Mouse (Mus musculus) CH12.LX (cell line): ENCODE results near the gene Mum1. TPM values are rescaled to one million over a fixed set of nuclear protein-coding genes. Genes with fewer than 3 reads are reported as not detected.
A peak's percentile ranks its signal among the peaks of the same experiment; 100 is the strongest.

ENCODE experiments used
- DNase-seq: peaks from one replicate; pipeline ENCODE4 v3.0.0-alpha.2; 2013; ENCODE audit errors: extremely low read depth
- H3K27ac ChIP-seq: 2 replicates; pipeline ENCODE4 v1.5.1; 2012; ENCODE audit warnings: low read depth, mild to moderate bottlenecking, control low read depth, moderate library complexity; ENCODE audit not compliant: insufficient read depth
- H3K27me3 ChIP-seq: replicated peaks from 2 replicates; pipeline ENCODE3; 2012; ENCODE audit warnings: inconsistent platforms
- H3K36me3 ChIP-seq, 2 experiments: replicated peaks in 1 of 2; 2 replicates each; pipeline versions ENCODE3 to v1.6.1; 2012; ENCODE audit warnings: inconsistent platforms in 1 of 2, low read length in 1 of 2, mild to moderate bottlenecking in 1 of 2, mixed read lengths in 1 of 2, moderate library complexity in 1 of 2; ENCODE audit not compliant: control insufficient read depth in 1 of 2, insufficient read depth in 1 of 2
- H3K4me1 ChIP-seq, 2 experiments: 2 replicates each; pipeline ENCODE4 v1.6.1; 2012; ENCODE audit warnings: inconsistent platforms in 1 of 2, moderate library complexity in 1 of 2; ENCODE audit not compliant: insufficient read depth in 2 of 2, control insufficient read depth in 1 of 2
- H3K4me2 ChIP-seq: 2 replicates; pipeline ENCODE4 v1.6.1; 2012; ENCODE audit warnings: low read depth, mild to moderate bottlenecking, control low read depth; ENCODE audit not compliant: poor library complexity, insufficient read depth, severe bottlenecking
- H3K4me3 ChIP-seq, 3 experiments: fragments of 150-350 bp in 1 of 3; sonication (generic) in 1 of 3; replicated peaks in 1 of 3; 2 replicates each; pipeline versions ENCODE3 to v1.5.1; 2011 to 2012; ENCODE audit warnings: low read depth in 2 of 3, low read length in 2 of 3, mild to moderate bottlenecking in 2 of 3, moderate library complexity in 2 of 3, control low read depth in 1 of 3, improper control_type of control experiment in 1 of 3, inconsistent platforms in 1 of 3, mixed read lengths in 1 of 3; ENCODE audit not compliant: poor library complexity in 1 of 3
- H3K79me2 ChIP-seq: replicated peaks from 2 replicates; pipeline ENCODE4 v1.6.1; 2012; ENCODE audit warnings: mild to moderate bottlenecking, moderate library complexity; ENCODE audit not compliant: control insufficient read depth, poor library complexity, insufficient read depth, severe bottlenecking; ENCODE audit errors: extremely low read depth
- H3K9ac ChIP-seq: 2 replicates; pipeline ENCODE4 v1.6.1; 2012; ENCODE audit warnings: low read depth, mild to moderate bottlenecking, control low read depth, moderate library complexity; ENCODE audit not compliant: insufficient read depth
- H3K9me3 ChIP-seq: replicated peaks from 2 replicates; pipeline ENCODE3; 2012; ENCODE audit warnings: low read length, inconsistent platforms, mixed read lengths
- BHLHE40 ChIP-seq: IDR thresholded peaks from 2 replicates; pipeline ENCODE4 v1.6.1; 2011; ENCODE audit warnings: mild to moderate bottlenecking, low read depth, low read length, improper control_type of control experiment
- CHD2 ChIP-seq: IDR thresholded peaks from 2 replicates; pipeline ENCODE4 v1.6.1; 2011; ENCODE audit warnings: low read length, improper control_type of control experiment
- ELF1 ChIP-seq: IDR thresholded peaks from 2 replicates; pipeline ENCODE4 v1.6.1; 2014; ENCODE audit warnings: low read depth, mild to moderate bottlenecking, inconsistent platforms, low read length, improper control_type of control experiment
- GABPA ChIP-seq: IDR thresholded peaks from 2 replicates; pipeline ENCODE4 v1.6.1; 2012; ENCODE audit warnings: low read depth, low read length, improper control_type of control experiment, inconsistent platforms; ENCODE audit not compliant: insufficient replicate concordance
- HCFC1 ChIP-seq: IDR thresholded peaks from 2 replicates; pipeline ENCODE4 v1.6.1; 2012; ENCODE audit warnings: low read depth, mild to moderate bottlenecking, inconsistent platforms, low read length, improper control_type of control experiment
- IRF4 ChIP-seq: IDR thresholded peaks from 2 replicates; pipeline ENCODE4 v1.6.1; 2014; ENCODE audit warnings: low read depth, mild to moderate bottlenecking, inconsistent platforms, low read length, improper control_type of control experiment
- JUND ChIP-seq: conservative IDR thresholded peaks from 2 replicates; pipeline ENCODE4 v1.6.1; 2011; ENCODE audit warnings: low read depth, low read length, improper control_type of control experiment
- KAT2A ChIP-seq: IDR thresholded peaks from 2 replicates; pipeline ENCODE4 v1.6.1; 2012; ENCODE audit warnings: low read length, improper control_type of control experiment, inconsistent platforms; ENCODE audit not compliant: insufficient replicate concordance
- MAX ChIP-seq: IDR thresholded peaks from 2 replicates; pipeline ENCODE4 v1.6.1; 2011; ENCODE audit warnings: low read length, improper control_type of control experiment
- MAZ ChIP-seq: IDR thresholded peaks from 2 replicates; pipeline ENCODE4 v1.6.1; 2012; ENCODE audit warnings: low read depth, mild to moderate bottlenecking, inconsistent platforms, low read length, improper control_type of control experiment, moderate library complexity
- MEF2A ChIP-seq: IDR thresholded peaks from 2 replicates; pipeline ENCODE4 v1.6.1; 2014; ENCODE audit warnings: low read depth, mild to moderate bottlenecking, inconsistent platforms, low read length, improper control_type of control experiment, borderline replicate concordance
- MXI1 ChIP-seq: IDR thresholded peaks from 2 replicates; pipeline ENCODE4 v1.6.1; 2011; ENCODE audit warnings: mild to moderate bottlenecking, low read depth, low read length, improper control_type of control experiment
- MYC ChIP-seq: IDR thresholded peaks from 2 replicates; pipeline ENCODE4 v1.6.1; 2011; ENCODE audit warnings: low read depth, mild to moderate bottlenecking, improper control_type of control experiment, low read length
- NELFE ChIP-seq: IDR thresholded peaks from 2 replicates; pipeline ENCODE4 v1.6.1; 2011; ENCODE audit warnings: low read depth, low read length, improper control_type of control experiment
- NRF1 ChIP-seq: IDR thresholded peaks from 2 replicates; pipeline ENCODE4 v1.6.1; 2014; ENCODE audit warnings: low read depth, mild to moderate bottlenecking, inconsistent platforms, low read length, improper control_type of control experiment, moderate library complexity
- POLR2A ChIP-seq: IDR thresholded peaks from 2 replicates; pipeline ENCODE4 v1.6.1; 2011; ENCODE audit warnings: low read depth, mild to moderate bottlenecking, improper control_type of control experiment, low read length
- POLR2AphosphoS2 ChIP-seq: IDR thresholded peaks from 2 replicates; pipeline ENCODE4 v1.6.1; 2011; ENCODE audit warnings: low read depth, low read length, improper control_type of control experiment
- RAD21 ChIP-seq: IDR thresholded peaks from 2 replicates; pipeline ENCODE4 v1.6.1; 2011; ENCODE audit warnings: low read depth, mild to moderate bottlenecking, low read length, improper control_type of control experiment, moderate library complexity
- SIN3A ChIP-seq: IDR thresholded peaks from 2 replicates; pipeline ENCODE4 v1.6.1; 2012; ENCODE audit warnings: low read length, improper control_type of control experiment, inconsistent platforms
- SMC3 ChIP-seq: IDR thresholded peaks from 2 replicates; pipeline ENCODE4 v1.6.1; 2011; ENCODE audit warnings: low read depth, low read length, improper control_type of control experiment
- UBTF ChIP-seq: IDR thresholded peaks from 2 replicates; pipeline ENCODE4 v1.6.1; 2012; ENCODE audit warnings: low read depth, mild to moderate bottlenecking, inconsistent platforms, low read length, improper control_type of control experiment, moderate library complexity
- USF1 ChIP-seq: IDR thresholded peaks from 2 replicates; pipeline ENCODE4 v1.6.1; 2014; ENCODE audit warnings: low read depth, mild to moderate bottlenecking, inconsistent platforms, low read length, improper control_type of control experiment
- USF2 ChIP-seq: conservative IDR thresholded peaks from 2 replicates; pipeline ENCODE4 v1.6.1; 2011; ENCODE audit warnings: low read depth, low read length, improper control_type of control experiment
- ZC3H11A ChIP-seq: IDR thresholded peaks from 2 replicates; pipeline ENCODE4 v1.6.1; 2012; ENCODE audit warnings: low read depth, mild to moderate bottlenecking, inconsistent platforms, low read length, improper control_type of control experiment
- ZKSCAN1 ChIP-seq: IDR thresholded peaks from 2 replicates; pipeline ENCODE4 v1.6.1; 2012; ENCODE audit warnings: low read depth, inconsistent platforms, low read length, improper control_type of control experiment, borderline replicate concordance
- ZMIZ1 ChIP-seq: IDR thresholded peaks from 2 replicates; pipeline ENCODE4 v1.6.1; 2012; ENCODE audit warnings: low read depth, mild to moderate bottlenecking, inconsistent platforms, low read length, improper control_type of control experiment
- dilution Hi-C: fragments of 300-500 bp; cut with MboI; formaldehyde crosslinking; loops from 2 replicates; pipeline ENCODE4 v1.14.3; 2020; ENCODE audit warnings: low sequenced_read_pairs; ENCODE audit not compliant: extremely low pct_unique_long_range_greater_than_20kb, extremely low pct_ligation_motif_present
- in situ Hi-C: fragments of 300-500 bp; cut with MboI; formaldehyde crosslinking; loops from 3 replicates; pipeline ENCODE4 v1.14.3; 2019; ENCODE audit warnings: low sequenced_read_pairs, low pct_ligation_motif_present, low pct_unique_long_range_greater_than_20kb, mixed read lengths
- polyA plus RNA-seq: library from polyadenylated mRNA; unstranded; fragments of >175 nt; gene quantifications from 2 replicates; pipeline ENCODE4 v1.2.1, GENCODE M21; 2012; ENCODE audit warnings: low read depth; ENCODE audit not compliant: insufficient read length
- total RNA-seq, 2 experiments: library from RNA; depleted of rRNA; stranded (reverse); fragments of 300-350 nt in 1 of 2; fragments of >200 nt in 1 of 2; gene quantifications; 2 replicates each; pipeline ENCODE4 v1.2.3; 2012 to 2014

Gene Mum1
- total and polyA plus RNA-seq, 3 experiments: 22.9 to 35.6 (median 25.1) TPM

- peak overlapping the region; percentile 82 for H3K4me2 ChIP-seq
- peak; percentile 85; the same call in 1 of the 2 replicates for TF ChIP-seq KAT2A
- peak; percentile 92 for TF ChIP-seq NRF1
- peak; percentile 53; the same call in 1 of the 2 replicates for TF ChIP-seq IRF4
- no peak for TF ChIP-seq RAD21
- TF ChIP-seq BHLHE40: peak; percentile 95
- peak; percentile 99 for TF ChIP-seq MYC
- no peak for TF ChIP-seq ZKSCAN1
- TF ChIP-seq POLR2A: peak; percentile 80
- TF ChIP-seq NELFE: peak; percentile 80
- TF ChIP-seq GABPA: peak; percentile 43; the same call in 1 of the 2 replicates
- TF ChIP-seq JUND: no peak
- TF ChIP-seq ELF1: peak; percentile 96
- peak; percentile 65 for TF ChIP-seq USF1
- no peak for TF ChIP-seq ZC3H11A
- 0 out of 2 replicates have a peak, but pooled peaks have one; percentile 25 for TF ChIP-seq USF2
- TF ChIP-seq MAX: peak; percentile 97
- TF ChIP-seq HCFC1: peak; percentile 93
- peak; percentile 85 for TF ChIP-seq MXI1
- H3K9ac ChIP-seq: peak overlapping the region; percentile 99
- H3K27me3 ChIP-seq: no peaks in the 10 kb centered on the region
- H3K36me3 ChIP-seq: peaks cover 6 to 27% of the 10 kb centered on the region in 2 experiments
- DNase-seq: peak; percentile 98
- H3K4me3 ChIP-seq: peak overlapping the region; percentile 60 to 85 (median 83)
- H3K9me3 ChIP-seq: no peaks in the 10 kb centered on the region
- H3K4me1 ChIP-seq: peaks cover 21 to 53% of the 10 kb centered on the region in 2 experiments
- peak overlapping the region; percentile 43 for H3K27ac ChIP-seq
- dilution Hi-C loops: no loop called here
- in situ Hi-C loops: no loop called here
- H3K79me2 ChIP-seq: peaks cover 47% of the 10 kb centered on the region
Measured at GRCm38 (mm10) chr10:80264341-80265148, 38.3 kb downstream of the Mum1 start.

GRCm38 (mm10) chr10:80265149-80265486, 38.9 kb downstream of the Mum1 start:
- no peaks in the 10 kb centered on the region for H3K9me3 ChIP-seq
- no peak for DNase-seq
- H3K36me3 ChIP-seq: peaks cover 6 to 27% of the 10 kb centered on the region in 2 experiments
- peaks cover 25 to 57% of the 10 kb centered on the region in 2 experiments for H3K4me1 ChIP-seq
- in situ Hi-C loops: no loop called here
- peak overlapping the region; percentile 98 for H3K4me2 ChIP-seq
- H3K27me3 ChIP-seq: no peaks in the 10 kb centered on the region
- H3K4me3 ChIP-seq: peak overlapping the region; percentile 60 to 85 (median 83)
- peak overlapping the region; percentile 31; the same call in 1 of the 2 replicates for H3K27ac ChIP-seq
- peaks cover 53% of the 10 kb centered on the region for H3K79me2 ChIP-seq
- peak overlapping the region; percentile 99 for H3K9ac ChIP-seq
- dilution Hi-C loops: no loop called here
- no peak for TF ChIP-seq UBTF
- TF ChIP-seq NELFE: no peak
- TF ChIP-seq MEF2A: no peak
- TF ChIP-seq BHLHE40: no peak
- TF ChIP-seq USF1: no peak
- peak; percentile 60; the same call in 1 of the 2 replicates for TF ChIP-seq SIN3A
- TF ChIP-seq MXI1: no peak
- TF ChIP-seq MAZ: 0 out of 2 replicates have a peak, but pooled peaks have one; percentile 46
- TF ChIP-seq ELF1: no peak
- no peak for TF ChIP-seq RAD21
- no peak for TF ChIP-seq USF2
- TF ChIP-seq POLR2AphosphoS2: no peak
- TF ChIP-seq SMC3: no peak
- no peak for TF ChIP-seq ZMIZ1
- TF ChIP-seq CHD2: no peak; the same call in 1 of the 2 replicates
- no peak for TF ChIP-seq MYC
